9 mouse cellular contexts compared by ENCODE assay signal in the genomic region with DNA sequence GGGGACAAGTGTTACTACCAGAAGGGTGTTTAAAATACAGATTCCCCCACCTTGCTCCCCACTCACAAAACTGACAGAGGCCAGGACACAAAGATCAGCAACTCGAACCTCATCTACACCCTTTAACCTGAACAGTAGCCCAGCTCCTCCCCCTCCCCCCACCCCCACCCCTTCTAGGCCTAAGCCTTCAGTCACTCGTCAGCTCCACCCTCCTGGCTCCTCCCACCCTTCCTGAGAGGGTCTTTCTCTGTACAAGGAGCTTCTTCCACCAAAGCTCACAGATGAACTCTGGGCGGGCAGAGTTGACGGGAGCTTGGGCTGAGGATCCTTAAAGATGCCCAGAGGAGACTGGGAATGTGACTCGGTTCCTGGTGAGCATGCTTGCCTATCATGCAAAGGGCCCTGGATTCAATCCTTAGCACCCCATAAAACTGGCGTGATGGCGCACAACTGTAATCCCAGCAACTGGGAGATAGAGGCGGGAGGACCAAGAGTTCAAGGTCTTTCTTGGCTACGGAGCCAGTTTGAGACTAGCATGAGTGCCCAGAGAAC. TPM values are rescaled to one million over a fixed set of nuclear protein-coding genes. Genes with fewer than 3 reads are reported as not detected.
DNase-seq lines count a peak whose midpoint lies in the region; ATAC-seq and TF ChIP-seq lines count a peak whose summit lies in the region.
"Had no signal": no experiment of that assay in that cellular context is flagged by ENCODE, and none has a peak within 500 bp of the region (broad histone marks: within the 10 kb centered on the region; RNA-seq: fewer than 3 reads in every experiment).

No protein-coding gene starts in this region.

- H3K9ac ChIP-seq in lung, embryonic 16.5 days (ENCODE audit: low read length), result peak overlapping the region; percentile 14; the same call in 1 of the 2 replicates
- no peak overlapping the region for H3K9ac ChIP-seq in intestine, embryonic 16.5 days (ENCODE audit: low read depth, low read length)
- H3K9ac ChIP-seq in neural tube, embryonic 15.5 days (replicated peaks), result no peak overlapping the region
- H3K9ac ChIP-seq: lung, embryonic 15.5 days had no signal

- H3K4me1 ChIP-seq in lung, embryonic 16.5 days (replicated peaks; ENCODE audit: control insufficient read depth, insufficient read depth, low read length), result peaks cover 56% of the 10 kb centered on the region
- no peaks in the 10 kb centered on the region for H3K4me1 ChIP-seq in lung, adult 2 months (ENCODE audit: control insufficient read depth, insufficient read depth, low read length)
- H3K4me1 ChIP-seq in embryonic facial prominence, embryonic 10.5 days, result peaks cover 78% of the 10 kb centered on the region
- H3K4me1 ChIP-seq in intestine, embryonic 16.5 days (ENCODE audit: control insufficient read depth, insufficient read depth, low read length), result peaks cover 62% of the 10 kb centered on the region
- peaks cover 82% of the 10 kb centered on the region for H3K4me1 ChIP-seq in neural tube, embryonic 15.5 days

- TF ChIP-seq POLR2A in lung, adult 2 months (IDR thresholded peaks at IDR 0.05; ENCODE audit: borderline replicate concordance, extremely low read depth, low read depth, low read length), result no peak

- H3K27ac ChIP-seq in lung, embryonic 16.5 days (ENCODE audit: low read length), result no peak overlapping the region
- H3K27ac ChIP-seq in embryonic facial prominence, embryonic 10.5 days (replicated peaks), result peak overlapping the region; percentile 27; the same call in 1 of the 2 replicates
- H3K27ac ChIP-seq in intestine, embryonic 16.5 days (ENCODE audit: low read length), result no peak overlapping the region; the same call in 1 of the 2 replicates
- H3K27ac ChIP-seq in neural tube, embryonic 15.5 days (replicated peaks), result no peak overlapping the region

- H3K9me3 ChIP-seq in lung, embryonic 16.5 days (ENCODE audit: control insufficient read depth, low read length), result no peaks in the 10 kb centered on the region
- H3K9me3 ChIP-seq in embryonic facial prominence, embryonic 10.5 days, result no peaks in the 10 kb centered on the region
- H3K9me3 ChIP-seq in intestine, embryonic 16.5 days (ENCODE audit: control insufficient read depth, low read length), result no peaks in the 10 kb centered on the region
- no peaks in the 10 kb centered on the region for H3K9me3 ChIP-seq in neural tube, embryonic 15.5 days (replicated peaks)
- H3K9me3 ChIP-seq: lung, embryonic 15.5 days had no signal

- WGBS in lung, embryonic 16.5 days, result 44% methylated on average over 9 of the region's 9 CpGs
- WGBS in lung, adult 2 months, result 61% methylated on average over 9 of the region's 9 CpGs
- 34% methylated on average over 9 of the region's 9 CpGs for WGBS in embryonic facial prominence, embryonic 10.5 days
- WGBS in intestine, embryonic 16.5 days, result 57% methylated on average over 9 of the region's 9 CpGs
- 45% methylated on average over 9 of the region's 9 CpGs for whole genome bisulfite sequencing in neural tube, embryonic 15.5 days

- no peak overlapping the region; the same call in 1 of the 2 replicates for H3K4me2 ChIP-seq in lung, embryonic 16.5 days (ENCODE audit: low read depth, low read length)
- 0 out of 2 replicates have a peak overlapping the region, but pooled peaks have one; percentile 19 for H3K4me2 ChIP-seq in intestine, embryonic 16.5 days (ENCODE audit: low read depth, low read length)
- H3K4me2 ChIP-seq in neural tube, embryonic 15.5 days, result peak overlapping the region; percentile 15; the same call in 1 of the 2 replicates
- H3K4me2 ChIP-seq: lung, embryonic 15.5 days had no signal

- H3K4me3 ChIP-seq in lung, embryonic 16.5 days (ENCODE audit: low read length), result no peak overlapping the region
- H3K4me3 ChIP-seq in lung, adult 2 months (replicated peaks; ENCODE audit: extremely low read depth, low read depth, low read length), result no peak overlapping the region
- H3K4me3 ChIP-seq in embryonic facial prominence, embryonic 10.5 days, result peak overlapping the region; percentile 27
- no peak overlapping the region for H3K4me3 ChIP-seq in intestine, embryonic 16.5 days (ENCODE audit: low read length)
- no peak overlapping the region for H3K4me3 ChIP-seq in neural tube, embryonic 15.5 days (replicated peaks)
- H3K4me3 ChIP-seq: lung, embryonic 15.5 days had no signal

- no peak for TF ChIP-seq CTCF in lung, adult 2 months (IDR thresholded peaks at IDR 0.05; ENCODE audit: insufficient read depth, low read length)

- H3K27me3 ChIP-seq in lung, embryonic 16.5 days (ENCODE audit: control insufficient read depth, insufficient read depth, low read depth, low read length), result peaks cover 16% of the 10 kb centered on the region
- peaks cover 47% of the 10 kb centered on the region for H3K27me3 ChIP-seq in embryonic facial prominence, embryonic 10.5 days (replicated peaks; ENCODE audit: low read depth, poor library complexity, severe bottlenecking)
- H3K27me3 ChIP-seq in intestine, embryonic 16.5 days (replicated peaks; ENCODE audit: control insufficient read depth, insufficient read depth, low read length), result no peaks in the 10 kb centered on the region
- no peaks in the 10 kb centered on the region for H3K27me3 ChIP-seq in neural tube, embryonic 15.5 days (replicated peaks)

- ATAC-seq in lung, embryonic 16.5 days (ENCODE audit: low read depth), result no peak
- no peak for ATAC-seq in intestine, embryonic 16.5 days
- ATAC-seq in neural tube, embryonic 15.5 days (ENCODE audit: low FRiP score), result no peak

- H3K36me3 ChIP-seq in lung, embryonic 16.5 days (ENCODE audit: control insufficient read depth, insufficient read depth, low read length), result no peaks in the 10 kb centered on the region
- H3K36me3 ChIP-seq in embryonic facial prominence, embryonic 10.5 days (replicated peaks), result peaks cover 9% of the 10 kb centered on the region
- no peaks in the 10 kb centered on the region for H3K36me3 ChIP-seq in intestine, embryonic 16.5 days (ENCODE audit: control insufficient read depth, insufficient read depth, low read length)
- H3K36me3 ChIP-seq in neural tube, embryonic 15.5 days, result no peaks in the 10 kb centered on the region
- H3K36me3 ChIP-seq: lung, embryonic 15.5 days had no signal

- DNase-seq in lung, adult 2 months, result no peak
- no peak for DNase-seq in embryonic facial prominence, embryonic 10.5 days (ENCODE audit: low spot score)
- no peak for DNase-seq in urinary bladder, adult 18-20 months (ENCODE audit: low spot score in 2 of 2)
- DNase-seq in left cerebral cortex, adult 8-10 months (ENCODE audit: low spot score in 2 of 2), result no peak
- DNase-seq: kidney, adult 18-20 months had no signal

RNA-seq across cellular contexts. Expression of gene Ephb2, which starts 5.4 kb away (rescaled TPM):
- polyA plus RNA-seq in lung, embryonic 16.5 days (2015; fragmentation: Nextera tagmentation; extraction: Ambion mirVana), result 1.5 and 1.6 TPM in 2 replicates
- 4.6 and 6.8 TPM in 2 replicates for polyA plus RNA-seq in lung, adult 2 months (2012; rRNA removed)
- 10.7 and 12.4 TPM in 2 replicates for polyA plus RNA-seq in embryonic facial prominence, embryonic 10.5 days (2016; fragmentation: Nextera tagmentation; extraction: Ambion mirVana)
- polyA plus RNA-seq in intestine, embryonic 16.5 days (2015; fragmentation: Nextera tagmentation; extraction: Ambion mirVana), result 3.1 and 3.5 TPM in 2 replicates
- 13.7 and 21.3 TPM in 2 replicates for polyA plus RNA-seq in neural tube, embryonic 15.5 days (2015; fragmentation: Nextera tagmentation; extraction: Ambion mirVana)
- total RNA-seq in left cerebral cortex, adult 8-10 months (2022), result 10 to 100 TPM; 13.2 to 15.0 (median 14.0) TPM

RNA-seq across cellular contexts. Expression of gene C1qb, which starts 55.6 kb away (rescaled TPM):
- 51.9 and 55.2 TPM in 2 replicates for polyA plus RNA-seq in lung, embryonic 16.5 days (2015; fragmentation: Nextera tagmentation; extraction: Ambion mirVana)
- 65.1 and 67.3 TPM in 2 replicates for polyA plus RNA-seq in lung, adult 2 months (2012; rRNA removed)
- 17.0 and 20.1 TPM in 2 replicates for polyA plus RNA-seq in embryonic facial prominence, embryonic 10.5 days (2016; fragmentation: Nextera tagmentation; extraction: Ambion mirVana)
- 76.3 and 77.6 TPM in 2 replicates for polyA plus RNA-seq in intestine, embryonic 16.5 days (2015; fragmentation: Nextera tagmentation; extraction: Ambion mirVana)
- 62.0 and 62.4 TPM in 2 replicates for polyA plus RNA-seq in neural tube, embryonic 15.5 days (2015; fragmentation: Nextera tagmentation; extraction: Ambion mirVana)
- total RNA-seq in left cerebral cortex, adult 8-10 months (2022), result 100 to 1,000 TPM in 2 of 4 experiments, 10 to 100 TPM in 2; 51.2 to 165 (median 86.4) TPM
